Mouse (Mus musculus) adrenal gland, postnatal 36 days (tissue): ENCODE results near the gene Arhgef28. TPM values are rescaled to one million over a fixed set of nuclear protein-coding genes. Genes with fewer than 3 reads are reported as not detected.
A peak's percentile ranks its signal among the peaks of the same experiment; 100 is the strongest.

Source experiments
- DNase-seq, 2 experiments: peaks; one replicate each; pipeline ENCODE4 v3.0.0; 2021; ENCODE audit warnings: mixed read lengths in 1 of 2
- total RNA-seq, 2 experiments: library from RNA; stranded (reverse); gene quantifications; 2 replicates each; pipeline ENCODE4 v1.2.3; 2021

The Arhgef28 gene
- total RNA-seq, 2 experiments from 2014 or later, result 13.7 to 19.4 TPM

GRCm38 (mm10) chr13:98015981-98016922, 190.0 kb downstream of the Arhgef28 start:
- DNase-seq, result no peak

- no peak for DNase-seq
Observed at GRCm38 (mm10) chr13:98014892-98015291, 191.3 kb downstream of the Arhgef28 start.

GRCm38 (mm10) chr13:98013715-98014114, 192.5 kb downstream of the Arhgef28 start:
- peak; percentile 64 to 73 for DNase-seq

- no peak for DNase-seq
Observed at GRCm38 (mm10) chr13:98011931-98012341, 194.3 kb downstream of the Arhgef28 start.

GRCm38 (mm10) chr13:98009070-98009469, 197.2 kb downstream of the Arhgef28 start:
- DNase-seq, result no peak

GRCm38 (mm10) chr13:98008588-98008987, 197.7 kb downstream of the Arhgef28 start:
- DNase-seq, result peak; percentile 36 to 50

GRCm38 (mm10) chr13:98005611-98006218, 200.5 kb downstream of the Arhgef28 start:
- no peak for DNase-seq

GRCm38 (mm10) chr13:98004647-98005414, 201.4 kb downstream of the Arhgef28 start:
- no peak for DNase-seq

GRCm38 (mm10) chr13:98003690-98004089, 202.5 kb downstream of the Arhgef28 start:
- DNase-seq, result no peak

- DNase-seq, result no peak
Observed at GRCm38 (mm10) chr13:98002598-98002997, 203.6 kb downstream of the Arhgef28 start.

GRCm38 (mm10) chr13:98002121-98002520, 204.1 kb downstream of the Arhgef28 start:
- DNase-seq, result peak in 1 of 2 experiments; percentile 11

- no peak for DNase-seq
Observed at GRCm38 (mm10) chr13:98001719-98002118, 204.5 kb downstream of the Arhgef28 start.

GRCm38 (mm10) chr13:98000841-98001240, 205.4 kb downstream of the Arhgef28 start:
- no peak for DNase-seq

GRCm38 (mm10) chr13:97999130-97999529, 207.1 kb downstream of the Arhgef28 start:
- no peak for DNase-seq

GRCm38 (mm10) chr13:97998570-97998969, 207.7 kb downstream of the Arhgef28 start:
- DNase-seq, result no peak

GRCm38 (mm10) chr13:97990939-97991338, 215.3 kb downstream of the Arhgef28 start:
- no peak for DNase-seq

- no peak for DNase-seq
Observed at GRCm38 (mm10) chr13:97988796-97989195, 217.4 kb downstream of the Arhgef28 start.

GRCm38 (mm10) chr13:97986691-97987090, 219.5 kb downstream of the Arhgef28 start:
- no peak for DNase-seq

GRCm38 (mm10) chr13:97977104-97977503, 229.1 kb downstream of the Arhgef28 start:
- no peak for DNase-seq

GRCm38 (mm10) chr13:97976642-97977041, 229.6 kb downstream of the Arhgef28 start:
- DNase-seq, result no peak

GRCm38 (mm10) chr13:97974532-97975194, 231.6 kb downstream of the Arhgef28 start:
- no peak for DNase-seq

GRCm38 (mm10) chr13:97973915-97974314, 232.3 kb downstream of the Arhgef28 start:
- DNase-seq, result no peak
